Mouse (Mus musculus): ENCODE data around the gene Olfr531.

The Olfr531 gene

GRCm38 (mm10) chr7:140402818-140403217 is at the start of gene Olfr531:
Gene Olfr531, minus strand, starts transcription at chr7:140402918.
- no peak for DNase-seq (ENCODE audit: low read depth, low spot score)

- no peak for DNase-seq (ENCODE audit: low read depth, low spot score)
These were observed 40.4 kb upstream of the Olfr531 start for GRCm38 (mm10) chr7:140443141-140443540.

- no peak for DNase-seq (ENCODE audit: low read depth, low spot score)
These were observed 18.8 kb upstream of the Olfr531 start, which contains the start of gene Olfr532 for GRCm38 (mm10) chr7:140421539-140421938. Gene Olfr532, minus strand, starts transcription at chr7:140421639.

- DNase-seq (ENCODE audit: low read depth, low spot score): no peak
These were observed 25.8 kb downstream of the Olfr531 start for GRCm38 (mm10) chr7:140376911-140377310.

- DNase-seq (ENCODE audit: low read depth, low spot score): no peak
These were observed 26.5 kb downstream of the Olfr531 start, which contains the start of gene Olfr530 for GRCm38 (mm10) chr7:140376231-140376630. Gene Olfr530, minus strand, starts transcription at chr7:140376331.

GRCm38 (mm10) chr7:140374300-140374699 is 28.4 kb downstream of the Olfr531 start:
- DNase-seq (ENCODE audit: low read depth, low spot score): no peak

- DNase-seq (ENCODE audit: low read depth, low spot score): no peak
These were observed 41.1 kb downstream of the Olfr531 start, which contains the start of gene Olfr60 for GRCm38 (mm10) chr7:140361571-140361970. Gene Olfr60, minus strand, starts transcription at chr7:140361671.

All from ZHBTc4 (cell line).